Mouse (Mus musculus) lung, adult 2 months (tissue): ENCODE results near the gene Cadm4.

ENCODE experiments used
- CTCF ChIP-seq: fragments of 200-500 bp; IDR thresholded peaks from 2 replicates; pipeline ENCODE4 v1.5.1; 2011; ENCODE audit warnings: mild to moderate bottlenecking, low read length, control low read depth; ENCODE audit not compliant: insufficient read depth
- POLR2A ChIP-seq: fragments of 200-500 bp; IDR thresholded peaks from 2 replicates; pipeline ENCODE4 v1.6.1; 2011; ENCODE audit warnings: low read depth, mild to moderate bottlenecking, control low read depth, low read length, borderline replicate concordance; ENCODE audit errors: extremely low read depth

DNA sequence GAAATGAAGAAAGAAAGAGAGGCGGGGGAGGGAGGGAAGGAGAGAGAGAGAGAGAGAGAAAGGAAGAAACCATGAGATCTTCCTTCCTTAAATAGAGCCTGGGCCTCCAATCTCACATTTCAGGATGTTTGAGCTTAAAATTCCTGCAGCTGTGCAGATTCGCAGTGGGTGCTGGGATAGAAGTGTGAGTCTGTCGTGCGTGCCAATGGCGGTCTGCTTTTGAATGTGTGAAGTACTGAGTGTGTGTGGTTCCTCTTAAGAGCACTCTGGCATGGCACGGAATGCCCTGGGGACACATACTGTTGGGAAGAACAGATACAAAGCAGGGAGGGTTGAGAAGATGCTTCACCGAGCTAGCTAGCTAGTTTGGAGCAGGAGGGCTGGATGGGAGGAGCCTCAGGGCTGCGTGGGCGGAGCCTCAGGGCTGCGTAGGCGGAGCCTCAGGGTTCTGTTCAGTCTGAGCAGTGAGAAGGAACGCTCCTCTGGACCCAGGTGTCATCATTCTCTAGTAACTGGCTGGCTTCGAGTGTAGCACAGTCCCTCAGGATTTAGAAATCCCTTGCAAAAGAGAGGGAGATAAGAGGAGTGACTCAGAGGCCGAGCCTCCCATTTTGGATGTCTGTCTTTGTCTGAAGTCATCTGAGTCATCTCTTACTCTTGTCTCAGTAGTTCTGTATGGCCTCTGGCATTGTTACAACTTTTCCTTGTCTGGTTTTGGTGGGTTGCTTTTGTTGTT is 32.9 kb upstream of the Cadm4 start:
- TF ChIP-seq CTCF (no peak), POLR2A (no peak)
